Mouse (Mus musculus) liver, embryonic 16.5 days (tissue): ENCODE measurements around the gene Il17d. TPM values are rescaled to one million over a fixed set of nuclear protein-coding genes. Genes with fewer than 3 reads are reported as not detected.

Experiments
- ATAC-seq: fragments of 200-750 bp; cut with Nextera tagmentation; 2 replicates; pipeline ENCODE4 v1.8.0; 2017; ENCODE audit warnings: low read depth, mild to moderate bottlenecking, moderate number of reproducible peaks, moderate library complexity
- H3K27ac ChIP-seq: fragments of 300-500 bp; sonication (generic); 2 replicates; pipeline ENCODE4 v1.5.1; 2014; ENCODE audit warnings: mild to moderate bottlenecking, low read length
- H3K27me3 ChIP-seq: fragments of 300-500 bp; sonication (generic); 2 replicates; pipeline ENCODE4 v1.6.1; 2014; ENCODE audit warnings: low read depth, low read length, mixed read lengths; ENCODE audit not compliant: control insufficient read depth, insufficient read depth
- H3K36me3 ChIP-seq: fragments of 300-500 bp; sonication (generic); 2 replicates; pipeline ENCODE4 v1.6.1; 2014; ENCODE audit warnings: mild to moderate bottlenecking; ENCODE audit not compliant: control insufficient read depth, insufficient read depth
- H3K4me1 ChIP-seq: fragments of 300-500 bp; sonication (generic); 2 replicates; pipeline ENCODE4 v1.6.1; 2014; ENCODE audit warnings: low read depth, low read length, mixed read lengths; ENCODE audit not compliant: control insufficient read depth
- H3K4me2 ChIP-seq: fragments of 300-500 bp; sonication (generic); 2 replicates; pipeline ENCODE4 v1.6.1; 2014; ENCODE audit warnings: low read depth, low read length, mixed read lengths
- H3K4me3 ChIP-seq: fragments of 300-500 bp; sonication (generic); 2 replicates; pipeline ENCODE4 v1.5.1; 2014; ENCODE audit warnings: low read depth, mild to moderate bottlenecking, low read length
- H3K9ac ChIP-seq: fragments of 300-500 bp; sonication (generic); 2 replicates; pipeline ENCODE4 v1.6.1; 2014; ENCODE audit warnings: low read depth, low read length
- H3K9me3 ChIP-seq: fragments of 300-500 bp; sonication (generic); replicated peaks from 2 replicates; pipeline ENCODE4 v1.6.1; 2016; ENCODE audit warnings: low read length; ENCODE audit not compliant: control insufficient read depth
- WGBS: fragments of 180-500 bp; shearing (Covaris S2); extraction: QIAGEN DNeasy Blood & Tissue Kit; methylation state at CpG from one replicate; pipeline ENCODE4 v1.1.7; 2014; ENCODE audit not compliant: insufficient replicate concordance; 5-methylcytosine and 5-hydroxymethylcytosine counted together
- polyA plus RNA-seq: library from polyadenylated mRNA; unstranded; fragments of >200 nt; fragmentation: Nextera tagmentation; extraction: Ambion mirVana; gene quantifications from 2 replicates; pipeline ENCODE4 v1.2.1, GENCODE M21; 2015

The Il17d gene
- polyA plus RNA-seq, 1 experiment from 2014 or later: 0.45 TPM

GRCm38 (mm10) chr14:57532577-57532976 lies 8.0 kb downstream of the Il17d start:
- peak; percentile 64 for ATAC-seq
- Histone ChIP-seq H3K4me2 (no peak overlapping the region), H3K4me1 (no peaks in the 10 kb centered on the region; the same call in 1 of the 2 replicates)

GRCm38 (mm10) chr14:57533214-57533613 lies 8.6 kb downstream of the Il17d start:
- ATAC-seq: no peak
- Histone ChIP-seq H3K4me3 (no peak overlapping the region), H3K27me3 (no peaks in the 10 kb centered on the region; the same call in 1 of the 2 replicates), H3K4me1 (no peaks in the 10 kb centered on the region; the same call in 1 of the 2 replicates), H3K27ac (no peak overlapping the region), H3K9ac (no peak overlapping the region), H3K9me3 (no peaks in the 10 kb centered on the region), H3K4me2 (no peak overlapping the region), H3K36me3 (no peaks in the 10 kb centered on the region)
- 32% methylated on average over 3 of the region's 3 CpGs for WGBS

More at GRCm38 (mm10) chr14:57532577-57532976, 8.0 kb downstream of the Il17d start:
- Histone ChIP-seq H3K4me3 (no peak overlapping the region), H3K27me3 (no peaks in the 10 kb centered on the region; the same call in 1 of the 2 replicates), H3K36me3 (no peaks in the 10 kb centered on the region), H3K9ac (no peak overlapping the region), H3K27ac (no peak overlapping the region), H3K9me3 (no peaks in the 10 kb centered on the region)
- WGBS: 69% methylated on average over 3 of the region's 3 CpGs

GRCm38 (mm10) chr14:57533841-57534240 lies 9.3 kb downstream of the Il17d start:
- WGBS: 53% methylated on average over 11 of the region's 11 CpGs
- H3K36me3 ChIP-seq: no peaks in the 10 kb centered on the region
- H3K4me1 ChIP-seq: no peaks in the 10 kb centered on the region; the same call in 1 of the 2 replicates
- H3K4me3 ChIP-seq: no peak overlapping the region
- H3K9me3 ChIP-seq: no peaks in the 10 kb centered on the region
- no peak overlapping the region for H3K9ac ChIP-seq
- H3K27me3 ChIP-seq: no peaks in the 10 kb centered on the region; the same call in 1 of the 2 replicates
- no peak for ATAC-seq
- no peak overlapping the region for H3K27ac ChIP-seq
- no peak overlapping the region for H3K4me2 ChIP-seq

GRCm38 (mm10) chr14:57534346-57534745 lies 9.8 kb downstream of the Il17d start:
- Histone ChIP-seq H3K4me3 (no peak overlapping the region), H3K27ac (no peak overlapping the region), H3K9me3 (no peaks in the 10 kb centered on the region), H3K9ac (no peak overlapping the region), H3K4me2 (no peak overlapping the region), H3K4me1 (no peaks in the 10 kb centered on the region; the same call in 1 of the 2 replicates), H3K27me3 (no peaks in the 10 kb centered on the region; the same call in 1 of the 2 replicates), H3K36me3 (no peaks in the 10 kb centered on the region)
- ATAC-seq: no peak
- 36% methylated on average over 5 of the region's 5 CpGs for WGBS

- Histone ChIP-seq H3K9ac (no peak overlapping the region), H3K36me3 (no peaks in the 10 kb centered on the region), H3K27ac (no peak overlapping the region), H3K27me3 (no peaks in the 10 kb centered on the region; the same call in 1 of the 2 replicates), H3K4me3 (no peak overlapping the region), H3K4me2 (no peak overlapping the region), H3K9me3 (no peaks in the 10 kb centered on the region), H3K4me1 (no peaks in the 10 kb centered on the region)
- WGBS: 41% methylated on average over 8 of the region's 8 CpGs
- ATAC-seq: no peak
Observed at GRCm38 (mm10) chr14:57534961-57535360, 10.4 kb downstream of the Il17d start.

GRCm38 (mm10) chr14:57535646-57536045 lies 11.1 kb downstream of the Il17d start:
- no peaks in the 10 kb centered on the region for H3K36me3 ChIP-seq
- H3K4me3 ChIP-seq: no peak overlapping the region
- H3K9me3 ChIP-seq: no peaks in the 10 kb centered on the region
- H3K9ac ChIP-seq: no peak overlapping the region
- 66% methylated on average over 6 of the region's 6 CpGs for WGBS
- no peak overlapping the region for H3K4me2 ChIP-seq
- H3K4me1 ChIP-seq: no peaks in the 10 kb centered on the region
- ATAC-seq: no peak
- no peak overlapping the region for H3K27ac ChIP-seq
- no peaks in the 10 kb centered on the region; the same call in 1 of the 2 replicates for H3K27me3 ChIP-seq

- WGBS: 57% methylated on average over 9 of the region's 9 CpGs
- H3K27ac ChIP-seq: no peak overlapping the region
Observed at GRCm38 (mm10) chr14:57536820-57537219, 12.2 kb downstream of the Il17d start.

GRCm38 (mm10) chr14:57537261-57538015 lies 12.9 kb downstream of the Il17d start:
- H3K36me3 ChIP-seq: no peaks in the 10 kb centered on the region
- H3K9ac ChIP-seq: no peak overlapping the region
- H3K4me3 ChIP-seq: no peak overlapping the region
- no peaks in the 10 kb centered on the region for H3K4me1 ChIP-seq
- WGBS: 25% methylated on average over 16 of the region's 16 CpGs
- no peak overlapping the region for H3K4me2 ChIP-seq
- no peak overlapping the region for H3K27ac ChIP-seq
- no peaks in the 10 kb centered on the region; the same call in 1 of the 2 replicates for H3K27me3 ChIP-seq
- H3K9me3 ChIP-seq: no peaks in the 10 kb centered on the region
- ATAC-seq: no peak

More at GRCm38 (mm10) chr14:57536820-57537219, 12.2 kb downstream of the Il17d start:
- Histone ChIP-seq H3K27me3 (no peaks in the 10 kb centered on the region; the same call in 1 of the 2 replicates), H3K9me3 (no peaks in the 10 kb centered on the region), H3K4me3 (no peak overlapping the region), H3K9ac (no peak overlapping the region), H3K36me3 (no peaks in the 10 kb centered on the region), H3K4me1 (no peaks in the 10 kb centered on the region), H3K4me2 (no peak overlapping the region)
- ATAC-seq: no peak

- no peaks in the 10 kb centered on the region for H3K27me3 ChIP-seq
- WGBS: 66% methylated on average over 11 of the region's 11 CpGs
- H3K27ac ChIP-seq: no peak overlapping the region
- no peak overlapping the region for H3K9ac ChIP-seq
- no peaks in the 10 kb centered on the region for H3K4me1 ChIP-seq
- no peak overlapping the region for H3K4me2 ChIP-seq
- ATAC-seq: no peak
- no peaks in the 10 kb centered on the region for H3K9me3 ChIP-seq
- no peak overlapping the region for H3K4me3 ChIP-seq
- no peaks in the 10 kb centered on the region for H3K36me3 ChIP-seq
Observed at GRCm38 (mm10) chr14:57540683-57541082, 16.1 kb downstream of the Il17d start.
